Mouse (Mus musculus): ENCODE results near the gene Rgs5. TPM values are rescaled to one million over a fixed set of nuclear protein-coding genes. Genes with fewer than 3 reads are reported as not detected.

Rgs5 gene
- total RNA-seq (2015), result 0.12 TPM in 1 of 2 replicates, not detected in the other
- total RNA-seq (2017), result 0.07 TPM in 1 of 2 replicates, not detected in the other

GRCm38 (mm10) chr1:169655256-169655655 lies at the start of gene Rgs5:
Gene Rgs5 (plus strand): TSS chr1:169655501.
- no peak for ATAC-seq (replicated peaks; ENCODE audit: poor library complexity)

GRCm38 (mm10) chr1:169606164-169606563 lies 49.1 kb upstream of the Rgs5 start:
- no peak for ATAC-seq (replicated peaks; ENCODE audit: poor library complexity)

GRCm38 (mm10) chr1:169629738-169630137 lies 25.6 kb upstream of the Rgs5 start:
- no peak for ATAC-seq (replicated peaks; ENCODE audit: poor library complexity)

- ATAC-seq (replicated peaks; ENCODE audit: poor library complexity), result no peak
Measured at GRCm38 (mm10) chr1:169637251-169637750, 18.0 kb upstream of the Rgs5 start.

GRCm38 (mm10) chr1:169644884-169645653 lies 10.2 kb upstream of the Rgs5 start:
- ATAC-seq (replicated peaks; ENCODE audit: poor library complexity), result no peak

GRCm38 (mm10) chr1:169659479-169659878 lies 4.2 kb downstream of the Rgs5 start:
- no peak for ATAC-seq (replicated peaks; ENCODE audit: poor library complexity)

- ATAC-seq (replicated peaks; ENCODE audit: poor library complexity), result no peak
Measured at GRCm38 (mm10) chr1:169667328-169667727, 12.0 kb downstream of the Rgs5 start.

- ATAC-seq (replicated peaks; ENCODE audit: poor library complexity), result peak; percentile 69
Measured at GRCm38 (mm10) chr1:169670705-169671104, 15.4 kb downstream of the Rgs5 start.

GRCm38 (mm10) chr1:169671801-169672200 lies 16.5 kb downstream of the Rgs5 start:
- ATAC-seq (replicated peaks; ENCODE audit: poor library complexity), result no peak

- ATAC-seq (replicated peaks; ENCODE audit: poor library complexity), result no peak
Measured at GRCm38 (mm10) chr1:169672272-169672671, 17.0 kb downstream of the Rgs5 start.

GRCm38 (mm10) chr1:169674116-169674515 lies 18.8 kb downstream of the Rgs5 start:
- peak; percentile 68 for ATAC-seq (replicated peaks; ENCODE audit: poor library complexity)

GRCm38 (mm10) chr1:169676751-169677150 lies 21.4 kb downstream of the Rgs5 start:
- ATAC-seq (replicated peaks; ENCODE audit: poor library complexity), result no peak

- no peak for ATAC-seq (replicated peaks; ENCODE audit: poor library complexity)
Measured at GRCm38 (mm10) chr1:169680455-169681208, 25.3 kb downstream of the Rgs5 start.

GRCm38 (mm10) chr1:169682775-169683497 lies 27.6 kb downstream of the Rgs5 start:
- peak; percentile 92 for ATAC-seq (replicated peaks; ENCODE audit: poor library complexity)

- ATAC-seq (replicated peaks; ENCODE audit: poor library complexity), result no peak
Measured at GRCm38 (mm10) chr1:169685257-169685656, 30.0 kb downstream of the Rgs5 start.

- no peak for ATAC-seq (replicated peaks; ENCODE audit: poor library complexity)
Measured at GRCm38 (mm10) chr1:169693040-169693439, 37.7 kb downstream of the Rgs5 start.

GRCm38 (mm10) chr1:169693537-169693936 lies 38.2 kb downstream of the Rgs5 start:
- ATAC-seq (replicated peaks; ENCODE audit: poor library complexity), result no peak

- ATAC-seq (replicated peaks; ENCODE audit: poor library complexity), result no peak
Measured at GRCm38 (mm10) chr1:169695356-169695755, 40.1 kb downstream of the Rgs5 start.

GRCm38 (mm10) chr1:169697236-169697635 lies 41.9 kb downstream of the Rgs5 start:
- no peak for ATAC-seq (replicated peaks; ENCODE audit: poor library complexity)

- no peak for ATAC-seq (replicated peaks; ENCODE audit: poor library complexity)
Measured at GRCm38 (mm10) chr1:169699184-169699583, 43.9 kb downstream of the Rgs5 start.

GRCm38 (mm10) chr1:169704395-169705087 lies 49.2 kb downstream of the Rgs5 start:
- no peak for ATAC-seq (replicated peaks; ENCODE audit: poor library complexity)

Data from megakaryocyte progenitor cell, adult 5-6 weeks (primary cell).